10 mouse cellular contexts compared by ENCODE assay signal in genomic region chr6:7965833-7966522, GRCm38 (mm10).
A peak's percentile ranks its signal among the peaks of the same experiment; 100 is the strongest.
DNase-seq lines count a peak whose midpoint lies in the region; ATAC-seq lines count a peak whose summit lies in the region.
"Had no signal": no experiment of that assay in that cellular context is flagged by ENCODE, and none has a peak within 500 bp of the region (broad histone marks: within the 10 kb centered on the region; RNA-seq: fewer than 3 reads in every experiment).

No protein-coding gene starts in this region.

- peak; percentile 81 for ATAC-seq in embryonic facial prominence, embryonic 13.5 days (ENCODE audit: insufficient number of reproducible peaks, insufficient read depth, low FRiP score, low TSS enrichment, low read depth)
- ATAC-seq in intestine, embryonic 16.5 days: peak; percentile 89
- peak; percentile 58; the same call in 1 of the 2 replicates for ATAC-seq in midbrain, embryonic 16.5 days

- WGBS in embryonic facial prominence, embryonic 13.5 days: 22% methylated on average over 11 of the region's 11 CpGs
- 35% methylated on average over 11 of the region's 11 CpGs for WGBS in intestine, embryonic 16.5 days
- 53% methylated on average over 11 of the region's 11 CpGs for WGBS in midbrain, embryonic 16.5 days

- H3K27me3 ChIP-seq in embryonic facial prominence, embryonic 13.5 days: no peaks in the 10 kb centered on the region
- H3K27me3 ChIP-seq in intestine, embryonic 16.5 days (replicated peaks; ENCODE audit: control insufficient read depth, insufficient read depth, low read length): no peaks in the 10 kb centered on the region
- no peaks in the 10 kb centered on the region for H3K27me3 ChIP-seq in midbrain, embryonic 16.5 days (ENCODE audit: control insufficient read depth, insufficient read depth, low read depth, low read length)
- H3K27me3 ChIP-seq: CH12.LX had no signal

- H3K4me2 ChIP-seq in embryonic facial prominence, embryonic 13.5 days: no peak overlapping the region
- no peak overlapping the region for H3K4me2 ChIP-seq in intestine, embryonic 16.5 days (ENCODE audit: low read depth, low read length)
- H3K4me2 ChIP-seq in midbrain, embryonic 16.5 days (ENCODE audit: low read length): no peak overlapping the region

- H3K9ac ChIP-seq in embryonic facial prominence, embryonic 13.5 days: no peak overlapping the region
- H3K9ac ChIP-seq in intestine, embryonic 16.5 days (ENCODE audit: low read depth, low read length): no peak overlapping the region
- no peak overlapping the region for H3K9ac ChIP-seq in midbrain, embryonic 16.5 days (ENCODE audit: low read depth, low read length)

- H3K4me1 ChIP-seq in embryonic facial prominence, embryonic 13.5 days: peaks cover 12% of the 10 kb centered on the region
- H3K4me1 ChIP-seq in intestine, embryonic 16.5 days (ENCODE audit: control insufficient read depth, insufficient read depth, low read length): peaks cover 6% of the 10 kb centered on the region
- no peaks in the 10 kb centered on the region for H3K4me1 ChIP-seq in midbrain, embryonic 16.5 days (ENCODE audit: control insufficient read depth, insufficient read depth, low read length)

- H3K36me3 ChIP-seq in embryonic facial prominence, embryonic 13.5 days: no peaks in the 10 kb centered on the region
- no peaks in the 10 kb centered on the region for H3K36me3 ChIP-seq in intestine, embryonic 16.5 days (ENCODE audit: control insufficient read depth, insufficient read depth, low read length)
- H3K36me3 ChIP-seq in midbrain, embryonic 16.5 days (ENCODE audit: control insufficient read depth, insufficient read depth, low read length): no peaks in the 10 kb centered on the region

- intact Hi-C loops in heart, postnatal 36 days (cut with DNase I): loop anchor here (5.0 kb wide), 1 partner anchor 119 kb away; no protein-coding TSS in a partner anchor

- H3K4me3 ChIP-seq in embryonic facial prominence, embryonic 13.5 days: no peak overlapping the region
- no peak overlapping the region for H3K4me3 ChIP-seq in intestine, embryonic 16.5 days (ENCODE audit: low read length)
- H3K4me3 ChIP-seq in midbrain, embryonic 16.5 days (ENCODE audit: low read depth, low read length): no peak overlapping the region

- peak overlapping the region; percentile 16; the same call in 1 of the 2 replicates for H3K27ac ChIP-seq in embryonic facial prominence, embryonic 13.5 days
- no peak overlapping the region for H3K27ac ChIP-seq in intestine, embryonic 16.5 days (ENCODE audit: low read length)
- H3K27ac ChIP-seq in midbrain, embryonic 16.5 days (ENCODE audit: low read length): no peak overlapping the region

- H3K9me3 ChIP-seq in embryonic facial prominence, embryonic 13.5 days: no peaks in the 10 kb centered on the region
- no peaks in the 10 kb centered on the region for H3K9me3 ChIP-seq in intestine, embryonic 16.5 days (ENCODE audit: control insufficient read depth, low read length)
- no peaks in the 10 kb centered on the region for H3K9me3 ChIP-seq in midbrain, embryonic 16.5 days (replicated peaks; ENCODE audit: control insufficient read depth, low read length, poor library complexity, severe bottlenecking)

- DNase-seq in heart, adult 11 months: peak; percentile 88
- no peak for DNase-seq in heart, postnatal 36 days
- no peak for DNase-seq in natural killer cell, adult 2 months (ENCODE audit: low spot score in 2 of 2)
- DNase-seq in spleen, postnatal 14 days (ENCODE audit: low spot score in 2 of 2): no peak
- DNase-seq in cerebellum, adult 9-11 months: no peak
- DNase-seq: left cerebral cortex, postnatal 4 days had no signal
